Mouse (Mus musculus) liver, embryonic 14.5 days (tissue): ENCODE results near the gene 6030452D12Rik. TPM values are rescaled to one million over a fixed set of nuclear protein-coding genes. Genes with fewer than 3 reads are reported as not detected.
A peak's percentile ranks its signal among the peaks of the same experiment; 100 is the strongest.

Experiments
- ATAC-seq: fragments of 200-750 bp; cut with Nextera tagmentation; 2 replicates; pipeline ENCODE4 v1.8.0; 2017; ENCODE audit warnings: moderate number of reproducible peaks, mild to moderate bottlenecking, moderate library complexity; ENCODE audit not compliant: insufficient read depth
- DNase-seq, 3 experiments: peaks; one replicate each; pipeline ENCODE4 v3.0.0-alpha.2; 2012 to 2013; ENCODE audit warnings: low read depth in 3 of 3, low spot score in 3 of 3
- H3K27ac ChIP-seq: fragments of 300-500 bp; sonication (generic); 2 replicates; pipeline ENCODE4 v1.5.1; 2014; ENCODE audit warnings: moderate library complexity, mild to moderate bottlenecking, control low read depth, inconsistent platforms
- H3K27me3 ChIP-seq: fragments of 300-500 bp; sonication (generic); 2 replicates; pipeline ENCODE4 v1.6.1; 2014; ENCODE audit warnings: mild to moderate bottlenecking, low read length, moderate library complexity; ENCODE audit not compliant: control insufficient read depth, insufficient read depth
- H3K36me3 ChIP-seq: fragments of 300-500 bp; sonication (generic); replicated peaks from 2 replicates; pipeline ENCODE4 v1.6.1; 2014; ENCODE audit warnings: low read depth; ENCODE audit not compliant: control insufficient read depth, insufficient read depth
- H3K4me1 ChIP-seq, 2 experiments: fragments of 200-500 bp in 1 of 2; fragments of 300-500 bp in 1 of 2; sonication (generic) in 1 of 2; replicated peaks; 2 replicates each; pipeline ENCODE4 v1.6.1; 2012 to 2014; ENCODE audit warnings: antibody characterized with exemption in 1 of 2, inconsistent platforms in 1 of 2, low read length in 1 of 2; ENCODE audit not compliant: control insufficient read depth in 2 of 2, insufficient read depth in 2 of 2
- H3K4me2 ChIP-seq: fragments of 300-500 bp; sonication (generic); 2 replicates; pipeline ENCODE4 v1.6.1; 2014; ENCODE audit warnings: low read depth, mild to moderate bottlenecking, control low read depth, moderate library complexity
- H3K4me3 ChIP-seq, 2 experiments: fragments of 200-500 bp in 1 of 2; fragments of 300-500 bp in 1 of 2; sonication (generic) in 1 of 2; 2 replicates each; pipeline ENCODE4 v1.5.1; 2012 to 2014; ENCODE audit warnings: low read depth in 2 of 2, low read length in 2 of 2, mild to moderate bottlenecking in 2 of 2, control low read depth in 1 of 2, inconsistent platforms in 1 of 2, moderate library complexity in 1 of 2; ENCODE audit not compliant: insufficient read depth in 1 of 2
- H3K9ac ChIP-seq: fragments of 300-500 bp; sonication (generic); replicated peaks from 2 replicates; pipeline ENCODE4 v1.6.1; 2014; ENCODE audit warnings: mild to moderate bottlenecking, control low read depth, moderate library complexity
- H3K9me3 ChIP-seq: fragments of 300-500 bp; sonication (generic); 2 replicates; pipeline ENCODE4 v1.6.1; 2016; ENCODE audit warnings: low read length, mixed read lengths; ENCODE audit not compliant: control insufficient read depth
- CTCF ChIP-seq: IDR thresholded peaks from 2 replicates; pipeline ENCODE4 v1.5.1; 2016; ENCODE audit warnings: antibody characterized with exemption, low read depth, control low read depth
- EP300 ChIP-seq: IDR thresholded peaks from 2 replicates; pipeline ENCODE4 v1.6.1; 2016; ENCODE audit warnings: antibody characterized with exemption, low read depth
- WGBS: fragments of 180-500 bp; shearing (Covaris S2); extraction: QIAGEN DNeasy Blood & Tissue Kit; methylation state at CpG from one replicate; pipeline ENCODE4 v1.1.7; 2014; ENCODE audit not compliant: insufficient replicate concordance; 5-methylcytosine and 5-hydroxymethylcytosine counted together
- polyA plus RNA-seq, 2 experiments: library from polyadenylated mRNA; depleted of rRNA in 1 of 2; stranded (reverse) in 1 of 2; unstranded in 1 of 2; fragments of >200 nt; fragmentation: Nextera tagmentation in 1 of 2; extraction: Ambion mirVana in 1 of 2; gene quantifications; 2 replicates each; pipeline versions ENCODE4 v1.2.1 to v1.2.3; 2012 to 2014

6030452D12Rik gene
- polyA plus RNA-seq, 2 experiments: not detected

GRCm38 (mm10) chr8:106545149-106545548 is 44.8 kb downstream of the 6030452D12Rik start:
- DNase-seq (no peak), ATAC-seq (no peak)
- Histone ChIP-seq H3K9me3 (no peaks in the 10 kb centered on the region), H3K36me3 (no peaks in the 10 kb centered on the region), H3K27ac (no peak overlapping the region), H3K4me3 (no peak overlapping the region), H3K4me1 (no peaks in the 10 kb centered on the region), H3K4me2 (no peak overlapping the region), H3K27me3 (no peaks in the 10 kb centered on the region), H3K9ac (no peak overlapping the region)
- 36% methylated on average over 2 of the region's 2 CpGs for WGBS
- TF ChIP-seq CTCF (peak; percentile 23; the same call in 1 of the 2 replicates), EP300 (no peak)

DNA sequence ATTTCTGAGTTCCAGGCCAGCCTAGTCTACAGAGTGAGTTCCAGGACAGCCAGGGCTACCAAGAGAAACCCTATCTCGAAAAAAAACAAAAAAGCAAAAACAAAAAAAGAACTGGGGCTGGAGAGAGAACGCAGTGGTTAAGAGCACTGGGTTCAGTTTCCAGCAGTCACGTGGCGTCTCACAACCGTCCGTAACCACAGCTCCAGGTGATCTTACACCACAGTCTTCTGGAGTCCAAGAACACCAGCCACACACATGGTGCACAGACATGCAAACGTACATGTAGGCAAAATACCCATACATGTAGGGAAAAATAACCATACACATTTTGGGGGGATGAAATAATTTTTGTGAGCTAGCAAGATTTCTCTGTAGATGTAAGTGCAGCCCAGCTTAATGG is 46.4 kb downstream of the 6030452D12Rik start:
- Histone ChIP-seq H3K27me3 (no peaks in the 10 kb centered on the region), H3K4me1 (no peaks in the 10 kb centered on the region), H3K4me3 (no peak overlapping the region), H3K9me3 (no peaks in the 10 kb centered on the region), H3K9ac (no peak overlapping the region), H3K36me3 (no peaks in the 10 kb centered on the region), H3K27ac (no peak overlapping the region), H3K4me2 (no peak overlapping the region)
- ATAC-seq (no peak), DNase-seq (no peak)
- 47% methylated on average over 7 of the region's 7 CpGs for WGBS
- TF ChIP-seq CTCF (no peak), EP300 (no peak)

- no peaks in the 10 kb centered on the region for H3K4me1 ChIP-seq
- no peak overlapping the region for H3K9ac ChIP-seq
- no peak overlapping the region for H3K4me3 ChIP-seq
- TF ChIP-seq EP300: no peak
- no peak for TF ChIP-seq CTCF
- DNase-seq (no peak), ATAC-seq (no peak)
- no peaks in the 10 kb centered on the region for H3K27me3 ChIP-seq
- no peaks in the 10 kb centered on the region for H3K9me3 ChIP-seq
- no peak overlapping the region for H3K27ac ChIP-seq
- 64% methylated on average over 10 of the region's 10 CpGs for WGBS
- no peak overlapping the region for H3K4me2 ChIP-seq
- no peaks in the 10 kb centered on the region for H3K36me3 ChIP-seq
These were observed 48.1 kb downstream of the 6030452D12Rik start for GRCm38 (mm10) chr8:106548366-106548936.

- no peak for ATAC-seq
- Histone ChIP-seq H3K36me3 (no peaks in the 10 kb centered on the region), H3K4me2 (no peak overlapping the region), H3K4me3 (no peak overlapping the region), H3K9ac (no peak overlapping the region), H3K27me3 (no peaks in the 10 kb centered on the region), H3K9me3 (no peaks in the 10 kb centered on the region), H3K27ac (no peak overlapping the region), H3K4me1 (no peaks in the 10 kb centered on the region)
- DNase-seq: no peak
- TF ChIP-seq EP300: no peak
- TF ChIP-seq CTCF: no peak
- 78% methylated on average over 1 of the region's 1 CpGs for WGBS
These were observed 50.6 kb downstream of the 6030452D12Rik start for GRCm38 (mm10) chr8:106550906-106551305.

GRCm38 (mm10) chr8:106554011-106554410 is 53.7 kb downstream of the 6030452D12Rik start:
- Histone ChIP-seq H3K9ac (no peak overlapping the region), H3K27ac (no peak overlapping the region), H3K9me3 (no peaks in the 10 kb centered on the region), H3K36me3 (no peaks in the 10 kb centered on the region), H3K4me3 (no peak overlapping the region), H3K4me2 (no peak overlapping the region), H3K4me1 (no peaks in the 10 kb centered on the region), H3K27me3 (no peaks in the 10 kb centered on the region)
- DNase-seq (no peak), ATAC-seq (no peak)
- TF ChIP-seq CTCF (peak; percentile 41; the same call in 1 of the 2 replicates), EP300 (no peak)
- 73% methylated on average over 5 of the region's 5 CpGs for WGBS
